Comparison of ENCODE assay signal across 15 mouse cellular contexts in genomic region chr13:95553885-95554492, GRCm38 (mm10). TPM values are rescaled to one million over a fixed set of nuclear protein-coding genes. Genes with fewer than 3 reads are reported as not detected.
DNase-seq lines count a peak whose midpoint lies in the region; ATAC-seq lines count a peak whose summit lies in the region.
"Had no signal": no experiment of that assay in that cellular context is flagged by ENCODE, and none has a peak within 500 bp of the region (broad histone marks: within the 10 kb centered on the region; RNA-seq: fewer than 3 reads in every experiment).

No protein-coding gene starts in this region.

- WGBS in midbrain, embryonic 11.5 days: 84% methylated on average over 11 of the region's 11 CpGs
- 72% methylated on average over 11 of the region's 11 CpGs for WGBS in midbrain, embryonic 15.5 days
- WGBS in lung, embryonic 15.5 days: 78% methylated on average over 11 of the region's 11 CpGs
- WGBS in stomach, embryonic 16.5 days: 73% methylated on average over 11 of the region's 11 CpGs
- WGBS in forebrain, embryonic 14.5 days: 91% methylated on average over 11 of the region's 11 CpGs

- no peak overlapping the region for H3K9ac ChIP-seq in midbrain, embryonic 11.5 days (ENCODE audit: low read length)
- H3K9ac ChIP-seq in midbrain, embryonic 15.5 days: no peak overlapping the region
- no peak overlapping the region for H3K9ac ChIP-seq in lung, embryonic 15.5 days
- H3K9ac ChIP-seq in stomach, embryonic 16.5 days (ENCODE audit: low read length): no peak overlapping the region
- no peak overlapping the region for H3K9ac ChIP-seq in forebrain, embryonic 14.5 days (ENCODE audit: low read length)
- H3K9ac ChIP-seq: hindbrain, embryonic 13.5 days; kidney, embryonic 15.5 days; limb, embryonic 15.5 days had no signal

- no peak for ATAC-seq in midbrain, embryonic 11.5 days (ENCODE audit: low FRiP score)
- no peak for ATAC-seq in midbrain, embryonic 15.5 days (replicated peaks)
- peak; percentile 24; the same call in 1 of the 2 replicates for ATAC-seq in lung, embryonic 15.5 days (ENCODE audit: borderline replicate concordance, extremely low read depth, low FRiP score, low TSS enrichment)
- peak; percentile 48; the same call in 1 of the 2 replicates for ATAC-seq in stomach, embryonic 16.5 days (ENCODE audit: insufficient read depth, low FRiP score)
- no peak for ATAC-seq in forebrain, embryonic 14.5 days

- peak; percentile 11 for DNase-seq in adrenal gland, adult 2 months
- DNase-seq in adrenal gland, postnatal 4 days (ENCODE audit: low spot score in 2 of 2): no peak
- peak; percentile 51 for DNase-seq in midbrain, embryonic 11.5 days (ENCODE audit: low spot score, missing footprints)
- DNase-seq in forebrain, embryonic 14.5 days (ENCODE audit: low spot score): no peak
- no peak for DNase-seq in thymus, postnatal 0 days (ENCODE audit: low spot score)
- DNase-seq: cerebellum, postnatal 36 days; layer of hippocampus, adult 9-11 months; midbrain, embryonic 14.5 days had no signal

- H3K4me3 ChIP-seq in midbrain, embryonic 11.5 days (ENCODE audit: low read depth, low read length): no peak overlapping the region
- H3K4me3 ChIP-seq in midbrain, embryonic 15.5 days: no peak overlapping the region
- no peak overlapping the region for H3K4me3 ChIP-seq in lung, embryonic 15.5 days
- H3K4me3 ChIP-seq in stomach, embryonic 16.5 days (replicated peaks; ENCODE audit: low read length): no peak overlapping the region
- H3K4me3 ChIP-seq in forebrain, embryonic 14.5 days (ENCODE audit: low read depth, low read length): no peak overlapping the region
- H3K4me3 ChIP-seq: heart, embryonic 10.5 days; hindbrain, embryonic 13.5 days; kidney, embryonic 15.5 days; limb, embryonic 15.5 days had no signal

- H3K27ac ChIP-seq in midbrain, embryonic 11.5 days (ENCODE audit: low read depth, low read length): no peak overlapping the region
- no peak overlapping the region for H3K27ac ChIP-seq in midbrain, embryonic 15.5 days
- H3K27ac ChIP-seq in lung, embryonic 15.5 days: no peak overlapping the region
- no peak overlapping the region for H3K27ac ChIP-seq in stomach, embryonic 16.5 days (ENCODE audit: low read length)
- no peak overlapping the region for H3K27ac ChIP-seq in forebrain, embryonic 14.5 days (ENCODE audit: low read depth, low read length)
- H3K27ac ChIP-seq: heart, embryonic 10.5 days; hindbrain, embryonic 13.5 days; kidney, embryonic 15.5 days; limb, embryonic 15.5 days had no signal

- H3K4me2 ChIP-seq in midbrain, embryonic 11.5 days: no peak overlapping the region
- H3K4me2 ChIP-seq in midbrain, embryonic 15.5 days: no peak overlapping the region
- H3K4me2 ChIP-seq in lung, embryonic 15.5 days: no peak overlapping the region
- no peak overlapping the region for H3K4me2 ChIP-seq in stomach, embryonic 16.5 days (ENCODE audit: low read depth, low read length)
- no peak overlapping the region for H3K4me2 ChIP-seq in forebrain, embryonic 14.5 days (ENCODE audit: low read length)
- H3K4me2 ChIP-seq: hindbrain, embryonic 13.5 days; kidney, embryonic 15.5 days; limb, embryonic 15.5 days had no signal

- H3K9me3 ChIP-seq in midbrain, embryonic 11.5 days (ENCODE audit: control insufficient read depth, low read length): no peaks in the 10 kb centered on the region
- H3K9me3 ChIP-seq in midbrain, embryonic 15.5 days: no peaks in the 10 kb centered on the region
- no peaks in the 10 kb centered on the region for H3K9me3 ChIP-seq in lung, embryonic 15.5 days
- H3K9me3 ChIP-seq in stomach, embryonic 16.5 days (replicated peaks; ENCODE audit: control insufficient read depth, low read length): no peaks in the 10 kb centered on the region
- no peaks in the 10 kb centered on the region for H3K9me3 ChIP-seq in forebrain, embryonic 14.5 days (replicated peaks; ENCODE audit: control insufficient read depth, low read length)
- H3K9me3 ChIP-seq: heart, embryonic 10.5 days; hindbrain, embryonic 13.5 days; kidney, embryonic 15.5 days; limb, embryonic 15.5 days had no signal

- no peaks in the 10 kb centered on the region for H3K36me3 ChIP-seq in midbrain, embryonic 11.5 days (ENCODE audit: control insufficient read depth, insufficient read depth, low read length)
- H3K36me3 ChIP-seq in midbrain, embryonic 15.5 days (replicated peaks): no peaks in the 10 kb centered on the region
- no peaks in the 10 kb centered on the region for H3K36me3 ChIP-seq in lung, embryonic 15.5 days
- H3K36me3 ChIP-seq in stomach, embryonic 16.5 days (ENCODE audit: control insufficient read depth, insufficient read depth, low read length): no peaks in the 10 kb centered on the region
- no peaks in the 10 kb centered on the region for H3K36me3 ChIP-seq in forebrain, embryonic 14.5 days (ENCODE audit: control insufficient read depth, insufficient read depth, low read length)
- H3K36me3 ChIP-seq: heart, embryonic 10.5 days; hindbrain, embryonic 13.5 days; kidney, embryonic 15.5 days; limb, embryonic 15.5 days had no signal

- H3K4me1 ChIP-seq in midbrain, embryonic 11.5 days (ENCODE audit: control insufficient read depth, insufficient read depth, low read length): peaks cover 8% of the 10 kb centered on the region; the same call in 1 of the 2 replicates
- H3K4me1 ChIP-seq in midbrain, embryonic 15.5 days: no peaks in the 10 kb centered on the region; the same call in 1 of the 2 replicates
- peaks cover 6% of the 10 kb centered on the region for H3K4me1 ChIP-seq in lung, embryonic 15.5 days
- H3K4me1 ChIP-seq in stomach, embryonic 16.5 days (ENCODE audit: control insufficient read depth, insufficient read depth, low read length): peaks cover 5% of the 10 kb centered on the region; the same call in 1 of the 2 replicates
- peaks cover 5% of the 10 kb centered on the region for H3K4me1 ChIP-seq in forebrain, embryonic 14.5 days (ENCODE audit: control insufficient read depth, insufficient read depth, low read length)

- H3K27me3 ChIP-seq in midbrain, embryonic 11.5 days (ENCODE audit: control insufficient read depth, insufficient read depth, low read length): no peaks in the 10 kb centered on the region
- H3K27me3 ChIP-seq in midbrain, embryonic 15.5 days (replicated peaks): no peaks in the 10 kb centered on the region
- no peaks in the 10 kb centered on the region for H3K27me3 ChIP-seq in lung, embryonic 15.5 days
- no peaks in the 10 kb centered on the region for H3K27me3 ChIP-seq in stomach, embryonic 16.5 days (ENCODE audit: control insufficient read depth, insufficient read depth, low read length)
- H3K27me3 ChIP-seq in forebrain, embryonic 14.5 days (replicated peaks; ENCODE audit: control insufficient read depth, insufficient read depth, low read length): no peaks in the 10 kb centered on the region
- H3K27me3 ChIP-seq: hindbrain, embryonic 13.5 days; kidney, embryonic 15.5 days; limb, embryonic 15.5 days had no signal

RNA-seq across cellular contexts. Expression of gene F2rl1, which starts 29.0 kb away (rescaled TPM):
- total RNA-seq in adrenal gland, adult 2 months (2021): under 1 TPM; 0.17 to 0.20 TPM
- polyA plus RNA-seq in adrenal gland, adult 2 months (2012; rRNA removed): 0.12 and 0.28 TPM in 2 replicates
- total RNA-seq in adrenal gland, postnatal 4 days (2021): 1 to 10 TPM in 1 of 2 experiments, under 1 TPM in 1; 0.42 to 3.1 TPM
- 0.23 and 0.49 TPM in 2 replicates for polyA plus RNA-seq in midbrain, embryonic 11.5 days (2014; fragmentation: Nextera tagmentation; extraction: Ambion mirVana)
- polyA plus RNA-seq in midbrain, embryonic 15.5 days (2015; fragmentation: Nextera tagmentation; extraction: Ambion mirVana): 0.14 and 0.15 TPM in 2 replicates
- 4.3 and 4.5 TPM in 2 replicates for polyA plus RNA-seq in lung, embryonic 15.5 days (2015; fragmentation: Nextera tagmentation; extraction: Ambion mirVana)
- 14.9 and 17.7 TPM in 2 replicates for polyA plus RNA-seq in stomach, embryonic 16.5 days (2015; fragmentation: Nextera tagmentation; extraction: Ambion mirVana)
- polyA plus RNA-seq in forebrain, embryonic 14.5 days (2014; fragmentation: Nextera tagmentation; extraction: Ambion mirVana): 0.17 and 0.30 TPM in 2 replicates
- 1.8 TPM in 2 replicates for polyA plus RNA-seq in thymus, postnatal 0 days (2015; fragmentation: Nextera tagmentation; extraction: Ambion mirVana)
- polyA plus RNA-seq: hindbrain, embryonic 13.5 days had no signal

Comparison
In these comparisons a context has a peak if more than half of its experiments do, and no peak if none do; other contexts are left out.
1. DNase-seq: peak in adrenal gland, adult 2 months (single experiment) and midbrain, embryonic 11.5 days (single experiment); none in adrenal gland, postnatal 4 days (0 of 2), forebrain, embryonic 14.5 days (single experiment) and thymus, postnatal 0 days (single experiment).
2. ATAC-seq: peak in lung, embryonic 15.5 days (single experiment) and stomach, embryonic 16.5 days (single experiment); none in midbrain, embryonic 11.5 days (single experiment), midbrain, embryonic 15.5 days (single experiment) and forebrain, embryonic 14.5 days (single experiment).